Mouse (Mus musculus): Measurements from ENCODE around the gene Midn. TPM values are rescaled to one million over a fixed set of nuclear protein-coding genes. Genes with fewer than 3 reads are reported as not detected.

Gene Midn
- polyA plus RNA-seq, 1 experiment from 2014 or later = 18.6 TPM

GRCm38 (mm10) chr10:80145896-80146295 lies 2.2 kb upstream of the Midn start:
- Histone ChIP-seq H3K4me1 (peaks cover 53% of the 10 kb centered on the region), H3K36me3 (peaks cover 27% of the 10 kb centered on the region), H3K9ac (no peak overlapping the region), H3K4me2 (no peak overlapping the region), H3K4me3 (no peak overlapping the region), H3K27ac (peak overlapping the region; percentile 99), H3K9me3 (no peaks in the 10 kb centered on the region), H3K27me3 (no peaks in the 10 kb centered on the region)
- WGBS = 81% methylated on average over 6 of the region's 6 CpGs
- ATAC-seq (ENCODE audit: borderline replicate concordance, extremely low read depth, low FRiP score, low TSS enrichment) = no peak

GRCm38 (mm10) chr10:80146568-80147011 lies 1.5 kb upstream of the Midn start:
- Histone ChIP-seq H3K4me2 (peak overlapping the region; percentile 3; the same call in 1 of the 2 replicates), H3K4me1 (peaks cover 46% of the 10 kb centered on the region), H3K4me3 (no peak overlapping the region), H3K9me3 (no peaks in the 10 kb centered on the region), H3K27ac (peak overlapping the region; percentile 99), H3K9ac (no peak overlapping the region), H3K36me3 (peaks cover 27% of the 10 kb centered on the region), H3K27me3 (no peaks in the 10 kb centered on the region)
- WGBS = 70% methylated on average over 4 of the region's 4 CpGs
- no peak for ATAC-seq (ENCODE audit: borderline replicate concordance, extremely low read depth, low FRiP score, low TSS enrichment)

- Histone ChIP-seq H3K27ac (peak overlapping the region; percentile 99), H3K4me3 (peak overlapping the region; percentile 81), H3K9me3 (no peaks in the 10 kb centered on the region), H3K36me3 (peaks cover 27% of the 10 kb centered on the region), H3K27me3 (no peaks in the 10 kb centered on the region), H3K4me2 (peak overlapping the region; percentile 89), H3K4me1 (peaks cover 49% of the 10 kb centered on the region), H3K9ac (peak overlapping the region; percentile 71)
- 61% methylated on average over 5 of the region's 5 CpGs for WGBS
- no peak for ATAC-seq (ENCODE audit: borderline replicate concordance, extremely low read depth, low FRiP score, low TSS enrichment)
These were observed 840 bp upstream of the Midn start for GRCm38 (mm10) chr10:80147146-80147718.

- Histone ChIP-seq H3K9me3 (no peaks in the 10 kb centered on the region), H3K4me1 (peaks cover 53% of the 10 kb centered on the region), H3K4me3 (peak overlapping the region; percentile 81), H3K4me2 (peak overlapping the region; percentile 89), H3K27ac (peak overlapping the region; percentile 99), H3K27me3 (no peaks in the 10 kb centered on the region), H3K36me3 (peaks cover 38% of the 10 kb centered on the region), H3K9ac (peak overlapping the region; percentile 71)
- peak; percentile 66 for ATAC-seq (ENCODE audit: borderline replicate concordance, extremely low read depth, low FRiP score, low TSS enrichment)
- 0% methylated on average over 57 of the region's 57 CpGs for WGBS
These were observed 678 bp downstream of the Midn start for GRCm38 (mm10) chr10:80148610-80149290.

GRCm38 (mm10) chr10:80149291-80150225 lies 1.5 kb downstream of the Midn start:
- Histone ChIP-seq H3K27me3 (no peaks in the 10 kb centered on the region), H3K4me3 (peak overlapping the region; percentile 81), H3K36me3 (peaks cover 38% of the 10 kb centered on the region), H3K4me2 (peak overlapping the region; percentile 89), H3K9ac (peak overlapping the region; percentile 98), H3K4me1 (peaks cover 61% of the 10 kb centered on the region), H3K9me3 (no peaks in the 10 kb centered on the region), H3K27ac (peak overlapping the region; percentile 99)
- 1% methylated on average over 88 of the region's 88 CpGs for WGBS
- peak; percentile 82 for ATAC-seq (ENCODE audit: borderline replicate concordance, extremely low read depth, low FRiP score, low TSS enrichment)

- Histone ChIP-seq H3K9me3 (no peaks in the 10 kb centered on the region), H3K27ac (peak overlapping the region; percentile 96), H3K4me2 (peak overlapping the region; percentile 89), H3K36me3 (peaks cover 38% of the 10 kb centered on the region), H3K9ac (peak overlapping the region; percentile 98), H3K27me3 (no peaks in the 10 kb centered on the region), H3K4me3 (peak overlapping the region; percentile 81), H3K4me1 (peaks cover 63% of the 10 kb centered on the region)
- ATAC-seq (ENCODE audit: borderline replicate concordance, extremely low read depth, low FRiP score, low TSS enrichment) = no peak
- 1% methylated on average over 68 of the region's 71 CpGs for WGBS
These were observed 2.4 kb downstream of the Midn start for GRCm38 (mm10) chr10:80150226-80151210.

- peaks cover 63% of the 10 kb centered on the region for H3K4me1 ChIP-seq
- H3K4me3 ChIP-seq = peak overlapping the region; percentile 81
- peak overlapping the region; percentile 96 for H3K27ac ChIP-seq
- peak overlapping the region; percentile 98 for H3K9ac ChIP-seq
- peaks cover 42% of the 10 kb centered on the region for H3K36me3 ChIP-seq
- H3K4me2 ChIP-seq = peak overlapping the region; percentile 89
- no peak for ATAC-seq (ENCODE audit: borderline replicate concordance, extremely low read depth, low FRiP score, low TSS enrichment)
- under 1% methylated on average over 26 of the region's 26 CpGs for WGBS
- H3K9me3 ChIP-seq = no peaks in the 10 kb centered on the region
- H3K27me3 ChIP-seq = no peaks in the 10 kb centered on the region
These were observed 3.4 kb downstream of the Midn start for GRCm38 (mm10) chr10:80151211-80152034.

- H3K4me3 ChIP-seq = peak overlapping the region; percentile 81
- H3K4me1 ChIP-seq = peaks cover 63% of the 10 kb centered on the region
- peak overlapping the region; percentile 89 for H3K4me2 ChIP-seq
- H3K27me3 ChIP-seq = no peaks in the 10 kb centered on the region
- peak overlapping the region; percentile 96 for H3K27ac ChIP-seq
- H3K36me3 ChIP-seq = peaks cover 50% of the 10 kb centered on the region
- H3K9me3 ChIP-seq = no peaks in the 10 kb centered on the region
- no peak for ATAC-seq (ENCODE audit: borderline replicate concordance, extremely low read depth, low FRiP score, low TSS enrichment)
- H3K9ac ChIP-seq = peak overlapping the region; percentile 98
- WGBS = 2% methylated on average over 15 of the region's 15 CpGs
These were observed 4.2 kb downstream of the Midn start for GRCm38 (mm10) chr10:80152071-80152872.

GRCm38 (mm10) chr10:80152873-80153260 lies 4.8 kb downstream of the Midn start:
- no peak for ATAC-seq (ENCODE audit: borderline replicate concordance, extremely low read depth, low FRiP score, low TSS enrichment)
- H3K4me2 ChIP-seq = peak overlapping the region; percentile 89
- H3K36me3 ChIP-seq = peaks cover 55% of the 10 kb centered on the region
- H3K9me3 ChIP-seq = no peaks in the 10 kb centered on the region
- H3K4me1 ChIP-seq = peaks cover 63% of the 10 kb centered on the region
- H3K27me3 ChIP-seq = no peaks in the 10 kb centered on the region
- peak overlapping the region; percentile 96 for H3K27ac ChIP-seq
- WGBS = 20% methylated on average over 3 of the region's 3 CpGs
- H3K4me3 ChIP-seq = peak overlapping the region; percentile 81
- H3K9ac ChIP-seq = peak overlapping the region; percentile 98

- Histone ChIP-seq H3K9me3 (no peaks in the 10 kb centered on the region), H3K27ac (peak overlapping the region; percentile 96), H3K36me3 (peaks cover 55% of the 10 kb centered on the region), H3K4me2 (peak overlapping the region; percentile 89), H3K4me3 (peak overlapping the region; percentile 9; the same call in 1 of the 2 replicates), H3K4me1 (peaks cover 70% of the 10 kb centered on the region), H3K27me3 (no peaks in the 10 kb centered on the region), H3K9ac (no peak overlapping the region)
- ATAC-seq (ENCODE audit: borderline replicate concordance, extremely low read depth, low FRiP score, low TSS enrichment) = no peak
- WGBS = 68% methylated on average over 19 of the region's 19 CpGs
These were observed 5.6 kb downstream of the Midn start for GRCm38 (mm10) chr10:80153713-80154112.

Measured in lung, embryonic 15.5 days (tissue).